Mouse (Mus musculus): ENCODE measurements at regions not wholly inside any gene's neighbourhood (a gene's known extent, or its start where the extent isn't known, plus 50 kb on each side); places are given as distances from the start of the nearest gene placed in this dataset.

- no peaks in the 10 kb centered on the region for H3K9me3 ChIP-seq (ENCODE audit: control insufficient read depth, low read length)
- no peaks in the 10 kb centered on the region for H3K27me3 ChIP-seq (ENCODE audit: control insufficient read depth, insufficient read depth, low read length)
- 97% methylated on average over 8 of the region's 8 CpGs for WGBS
- no peaks in the 10 kb centered on the region for H3K36me3 ChIP-seq (ENCODE audit: control insufficient read depth, insufficient read depth, low read length)
- no peak for TF ChIP-seq POLR2A (IDR thresholded peaks at IDR 0.05; ENCODE audit: borderline replicate concordance, extremely low read depth, insufficient read depth, insufficient read length)
- no peak overlapping the region for H3K4me3 ChIP-seq (replicated peaks; ENCODE audit: low read length)
- no peak overlapping the region for H3K9ac ChIP-seq (ENCODE audit: low read depth, low read length, severe bottlenecking)
- peaks cover 7% of the 10 kb centered on the region for H3K4me1 ChIP-seq (ENCODE audit: control insufficient read depth, insufficient read depth, low read length)
- ATAC-seq (ENCODE audit: low FRiP score, low read depth) (no peak), DNase-seq (ENCODE audit: low spot score) (no peak)
- H3K27ac ChIP-seq (replicated peaks; ENCODE audit: low read depth, low read length), result no peak overlapping the region
- H3K4me2 ChIP-seq (replicated peaks; ENCODE audit: low read depth, low read length, severe bottlenecking), result no peak overlapping the region
Observed at GRCm38 (mm10) chr9:41740536-41740935, 383.6 kb downstream of the Sorl1 start.

DNA sequence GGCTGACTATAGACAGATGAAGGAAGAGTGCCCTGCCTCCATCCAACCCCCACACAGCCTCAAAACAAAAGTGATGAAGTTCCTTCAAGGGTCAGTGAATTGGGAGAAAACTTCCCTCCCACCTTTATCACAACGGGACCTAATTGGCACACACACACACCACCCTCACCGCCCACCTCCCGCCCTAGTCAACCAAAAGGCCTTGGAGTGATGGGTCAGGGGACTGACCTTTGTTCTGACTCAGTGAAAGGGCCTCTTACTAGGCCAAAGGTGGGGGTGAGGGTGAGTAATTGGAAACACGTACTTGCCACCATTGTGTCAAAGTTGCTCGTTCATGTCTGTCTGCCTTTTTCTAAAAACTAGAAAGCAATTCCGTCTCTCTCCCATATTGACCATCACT is 386.4 kb downstream of the Sorl1 start:
- no peaks in the 10 kb centered on the region for H3K9me3 ChIP-seq (ENCODE audit: control insufficient read depth, low read length)
- H3K36me3 ChIP-seq (ENCODE audit: control insufficient read depth, insufficient read depth, low read length), result no peaks in the 10 kb centered on the region
- no peaks in the 10 kb centered on the region for H3K27me3 ChIP-seq (ENCODE audit: control insufficient read depth, insufficient read depth, low read length)
- no peak overlapping the region for H3K4me3 ChIP-seq (replicated peaks; ENCODE audit: low read length)
- 71% methylated on average over 6 of the region's 6 CpGs for WGBS
- H3K4me1 ChIP-seq (ENCODE audit: control insufficient read depth, insufficient read depth, low read length), result peaks cover 12% of the 10 kb centered on the region
- no peak overlapping the region for H3K27ac ChIP-seq (replicated peaks; ENCODE audit: low read depth, low read length)
- H3K4me2 ChIP-seq (replicated peaks; ENCODE audit: low read depth, low read length, severe bottlenecking), result no peak overlapping the region
- no peak for ATAC-seq (ENCODE audit: low FRiP score, low read depth)
- H3K9ac ChIP-seq (ENCODE audit: low read depth, low read length, severe bottlenecking), result no peak overlapping the region
- no peak for DNase-seq (ENCODE audit: low spot score)
- no peak for TF ChIP-seq POLR2A (IDR thresholded peaks at IDR 0.05; ENCODE audit: borderline replicate concordance, extremely low read depth, insufficient read depth, insufficient read length)

- Histone ChIP-seq H3K9ac (ENCODE audit: low read depth, low read length, severe bottlenecking) (peak overlapping the region; percentile 67; the same call in 1 of the 2 replicates), H3K9me3 (ENCODE audit: control insufficient read depth, low read length) (no peaks in the 10 kb centered on the region), H3K4me1 (ENCODE audit: control insufficient read depth, insufficient read depth, low read length) (peaks cover 12% of the 10 kb centered on the region), H3K27me3 (ENCODE audit: control insufficient read depth, insufficient read depth, low read length) (no peaks in the 10 kb centered on the region), H3K4me2 (replicated peaks; ENCODE audit: low read depth, low read length, severe bottlenecking) (peak overlapping the region; percentile 76), H3K27ac (replicated peaks; ENCODE audit: low read depth, low read length) (peak overlapping the region; percentile 90), H3K36me3 (ENCODE audit: control insufficient read depth, insufficient read depth, low read length) (no peaks in the 10 kb centered on the region), H3K4me3 (replicated peaks; ENCODE audit: low read length) (no peak overlapping the region)
- ATAC-seq (ENCODE audit: low FRiP score, low read depth), result no peak
- no peak for TF ChIP-seq POLR2A (IDR thresholded peaks at IDR 0.05; ENCODE audit: borderline replicate concordance, extremely low read depth, insufficient read depth, insufficient read length)
- DNase-seq (ENCODE audit: low spot score), result no peak
- 28% methylated on average over 6 of the region's 6 CpGs for WGBS
Observed at GRCm38 (mm10) chr9:41736881-41737280, 387.2 kb downstream of the Sorl1 start.

- DNase-seq (ENCODE audit: low spot score) (peak; percentile 53), ATAC-seq (ENCODE audit: low FRiP score, low read depth) (peak; percentile 51; the same call in 1 of the 2 replicates)
- peak overlapping the region; percentile 67 for H3K9ac ChIP-seq (ENCODE audit: low read depth, low read length, severe bottlenecking)
- peaks cover 12% of the 10 kb centered on the region for H3K4me1 ChIP-seq (ENCODE audit: control insufficient read depth, insufficient read depth, low read length)
- peak overlapping the region; percentile 76 for H3K4me2 ChIP-seq (replicated peaks; ENCODE audit: low read depth, low read length, severe bottlenecking)
- no peaks in the 10 kb centered on the region for H3K27me3 ChIP-seq (ENCODE audit: control insufficient read depth, insufficient read depth, low read length)
- 2% methylated on average over 16 of the region's 16 CpGs for WGBS
- no peak for TF ChIP-seq POLR2A (IDR thresholded peaks at IDR 0.05; ENCODE audit: borderline replicate concordance, extremely low read depth, insufficient read depth, insufficient read length)
- H3K36me3 ChIP-seq (ENCODE audit: control insufficient read depth, insufficient read depth, low read length), result no peaks in the 10 kb centered on the region
- no peaks in the 10 kb centered on the region for H3K9me3 ChIP-seq (ENCODE audit: control insufficient read depth, low read length)
- H3K27ac ChIP-seq (replicated peaks; ENCODE audit: low read depth, low read length), result peak overlapping the region; percentile 90
- H3K4me3 ChIP-seq (replicated peaks; ENCODE audit: low read length), result peak overlapping the region; percentile 38
Observed at GRCm38 (mm10) chr9:41736234-41736859, 387.8 kb downstream of the Sorl1 start.

GRCm38 (mm10) chr9:41735448-41736233 is 388.5 kb downstream of the Sorl1 start:
- DNase-seq (ENCODE audit: low spot score) (peak; percentile 84), ATAC-seq (ENCODE audit: low FRiP score, low read depth) (peak; percentile 88)
- H3K4me2 ChIP-seq (replicated peaks; ENCODE audit: low read depth, low read length, severe bottlenecking), result peak overlapping the region; percentile 76
- H3K9me3 ChIP-seq (ENCODE audit: control insufficient read depth, low read length), result no peaks in the 10 kb centered on the region
- peaks cover 12% of the 10 kb centered on the region for H3K4me1 ChIP-seq (ENCODE audit: control insufficient read depth, insufficient read depth, low read length)
- no peaks in the 10 kb centered on the region for H3K36me3 ChIP-seq (ENCODE audit: control insufficient read depth, insufficient read depth, low read length)
- peak overlapping the region; percentile 38 for H3K4me3 ChIP-seq (replicated peaks; ENCODE audit: low read length)
- H3K27me3 ChIP-seq (ENCODE audit: control insufficient read depth, insufficient read depth, low read length), result no peaks in the 10 kb centered on the region
- peak overlapping the region; percentile 67 for H3K9ac ChIP-seq (ENCODE audit: low read depth, low read length, severe bottlenecking)
- H3K27ac ChIP-seq (replicated peaks; ENCODE audit: low read depth, low read length), result peak overlapping the region; percentile 90
- 0% methylated on average over 22 of the region's 22 CpGs for WGBS
- 0 out of 2 replicates have a peak, but pooled peaks have one; percentile 17 for TF ChIP-seq POLR2A (IDR thresholded peaks at IDR 0.05; ENCODE audit: borderline replicate concordance, extremely low read depth, insufficient read depth, insufficient read length)

Data from limb, embryonic 14.5 days (tissue).